ENCODE assay signal across 11 mouse cellular contexts in genomic region chr10:99602331-99602730, GRCm38 (mm10).
A peak's percentile ranks its signal among the peaks of the same experiment; 100 is the strongest.
DNase-seq lines count a peak whose midpoint lies in the region; ATAC-seq lines count a peak whose summit lies in the region.
"Had no signal": no experiment of that assay in that cellular context is flagged by ENCODE, and none has a peak within 500 bp of the region (broad histone marks: within the 10 kb centered on the region; RNA-seq: fewer than 3 reads in every experiment).

No protein-coding gene starts in this region.

- peak; percentile 33 for DNase-seq in layer of hippocampus, adult 9-11 months
- no peak for DNase-seq in layer of hippocampus, postnatal 36 days
- DNase-seq in Muller cell, postnatal 12 days (ENCODE audit: inconsistent ontology term): peak; percentile 30
- DNase-seq in adrenal gland, postnatal 14 days: peak; percentile 40
- no peak for DNase-seq in cerebellum, postnatal 25 days
- DNase-seq: cerebellum, adult 2 months; kidney, postnatal 10 days; retina, postnatal 1 day had no signal

- ATAC-seq in megakaryocyte, adult 5-6 weeks (ENCODE audit: poor library complexity, severe bottlenecking): peak; percentile 66
- no peak for ATAC-seq in monocyte, adult 5-6 weeks (replicated peaks; ENCODE audit: insufficient number of reproducible peaks, low FRiP score, low TSS enrichment, poor library complexity, severe bottlenecking)
- ATAC-seq: intestine, embryonic 15.5 days had no signal

Comparison
In these comparisons a context has a peak if more than half of its experiments do, and no peak if none do; other contexts are left out.
1. DNase-seq: peak in layer of hippocampus, adult 9-11 months (single experiment), Muller cell, postnatal 12 days (single experiment) and adrenal gland, postnatal 14 days (single experiment); none in layer of hippocampus, postnatal 36 days (0 of 2) and cerebellum, postnatal 25 days (0 of 2).